Mouse (Mus musculus) forebrain, embryonic 10.5 days (tissue): Measurements from ENCODE around the gene Rxra. TPM values are rescaled to one million over a fixed set of nuclear protein-coding genes. Genes with fewer than 3 reads are reported as not detected.

Experiments
- DNase-seq: peaks from one replicate; pipeline ENCODE4 v3.0.0-alpha.2; 2017; ENCODE audit warnings: low spot score; ENCODE audit errors: extremely low spot score
- H3K27ac ChIP-seq: fragments of 300-500 bp; sonication (generic); 2 replicates; pipeline ENCODE4 v1.5.1; 2016; ENCODE audit warnings: mild to moderate bottlenecking
- H3K27me3 ChIP-seq: fragments of 300-500 bp; sonication (generic); 2 replicates; pipeline ENCODE4 v1.6.1; 2016; ENCODE audit warnings: mild to moderate bottlenecking; ENCODE audit not compliant: poor library complexity, severe bottlenecking
- H3K36me3 ChIP-seq: fragments of 300-500 bp; sonication (generic); replicated peaks from 2 replicates; pipeline ENCODE4 v1.6.1; 2016; ENCODE audit warnings: mild to moderate bottlenecking, moderate library complexity
- H3K4me1 ChIP-seq: fragments of 300-500 bp; sonication (generic); 2 replicates; pipeline ENCODE4 v1.6.1; 2016
- H3K4me3 ChIP-seq: fragments of 300-500 bp; sonication (generic); 2 replicates; pipeline ENCODE4 v1.5.1; 2016; ENCODE audit warnings: mild to moderate bottlenecking, moderate library complexity
- H3K9me3 ChIP-seq: fragments of 300-500 bp; sonication (generic); 2 replicates; pipeline ENCODE4 v1.6.1; 2016; ENCODE audit warnings: mild to moderate bottlenecking, moderate library complexity
- WGBS: fragments of 180-500 bp; shearing (Covaris S2); methylation state at CpG from one replicate; pipeline ENCODE4 v1.1.7; 2016; 5-methylcytosine and 5-hydroxymethylcytosine counted together
- polyA plus RNA-seq: library from polyadenylated mRNA; unstranded; fragments of >200 nt; fragmentation: Nextera tagmentation; extraction: Ambion mirVana; gene quantifications from 2 replicates; pipeline ENCODE4 v1.2.1, GENCODE M21; 2016

Gene Rxra
- polyA plus RNA-seq, 1 experiment from 2014 or later, result 7.8 TPM

- Histone ChIP-seq H3K9me3 (no peaks in the 10 kb centered on the region), H3K4me3 (peak overlapping the region; percentile 5; the same call in 1 of the 2 replicates), H3K27me3 (peaks cover 77% of the 10 kb centered on the region), H3K4me1 (peaks cover 38% of the 10 kb centered on the region), H3K36me3 (no peaks in the 10 kb centered on the region), H3K27ac (peak overlapping the region; percentile 84)
- peak; percentile 24 for DNase-seq
- 20% methylated on average over 8 of the region's 8 CpGs for WGBS
Observed at GRCm38 (mm10) chr2:27649862-27650661, 26.2 kb upstream of the Rxra start.

DNA sequence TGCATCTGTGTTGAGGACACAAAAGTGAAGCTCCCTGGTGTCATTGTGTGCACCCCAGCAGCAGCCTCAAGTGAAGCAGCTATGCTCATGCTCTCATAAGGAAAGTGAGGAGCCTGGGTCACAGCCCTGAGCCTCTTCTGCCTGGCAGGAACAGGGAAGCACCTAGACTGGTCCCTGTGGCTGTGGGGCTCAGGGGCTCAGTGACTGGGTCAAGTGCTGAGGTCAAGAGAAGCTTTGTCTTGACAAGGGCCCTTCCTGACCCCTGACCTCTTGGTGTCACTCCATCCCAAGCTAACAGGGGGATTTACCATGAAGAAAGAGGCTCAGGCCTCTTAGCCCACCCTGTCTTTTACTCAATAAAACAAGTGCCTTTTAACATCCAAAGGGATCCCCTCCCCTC is 25.2 kb upstream of the Rxra start:
- DNase-seq, result no peak
- Histone ChIP-seq H3K27me3 (peaks cover 77% of the 10 kb centered on the region), H3K4me3 (no peak overlapping the region), H3K9me3 (no peaks in the 10 kb centered on the region), H3K27ac (peak overlapping the region; percentile 84), H3K36me3 (no peaks in the 10 kb centered on the region), H3K4me1 (peaks cover 38% of the 10 kb centered on the region)

GRCm38 (mm10) chr2:27653496-27654030 is 22.7 kb upstream of the Rxra start:
- Histone ChIP-seq H3K27ac (no peak overlapping the region), H3K4me1 (peaks cover 38% of the 10 kb centered on the region), H3K36me3 (no peaks in the 10 kb centered on the region), H3K27me3 (peaks cover 78% of the 10 kb centered on the region), H3K4me3 (no peak overlapping the region), H3K9me3 (no peaks in the 10 kb centered on the region)
- no peak for DNase-seq
- WGBS, result 78% methylated on average over 5 of the region's 5 CpGs

DNA sequence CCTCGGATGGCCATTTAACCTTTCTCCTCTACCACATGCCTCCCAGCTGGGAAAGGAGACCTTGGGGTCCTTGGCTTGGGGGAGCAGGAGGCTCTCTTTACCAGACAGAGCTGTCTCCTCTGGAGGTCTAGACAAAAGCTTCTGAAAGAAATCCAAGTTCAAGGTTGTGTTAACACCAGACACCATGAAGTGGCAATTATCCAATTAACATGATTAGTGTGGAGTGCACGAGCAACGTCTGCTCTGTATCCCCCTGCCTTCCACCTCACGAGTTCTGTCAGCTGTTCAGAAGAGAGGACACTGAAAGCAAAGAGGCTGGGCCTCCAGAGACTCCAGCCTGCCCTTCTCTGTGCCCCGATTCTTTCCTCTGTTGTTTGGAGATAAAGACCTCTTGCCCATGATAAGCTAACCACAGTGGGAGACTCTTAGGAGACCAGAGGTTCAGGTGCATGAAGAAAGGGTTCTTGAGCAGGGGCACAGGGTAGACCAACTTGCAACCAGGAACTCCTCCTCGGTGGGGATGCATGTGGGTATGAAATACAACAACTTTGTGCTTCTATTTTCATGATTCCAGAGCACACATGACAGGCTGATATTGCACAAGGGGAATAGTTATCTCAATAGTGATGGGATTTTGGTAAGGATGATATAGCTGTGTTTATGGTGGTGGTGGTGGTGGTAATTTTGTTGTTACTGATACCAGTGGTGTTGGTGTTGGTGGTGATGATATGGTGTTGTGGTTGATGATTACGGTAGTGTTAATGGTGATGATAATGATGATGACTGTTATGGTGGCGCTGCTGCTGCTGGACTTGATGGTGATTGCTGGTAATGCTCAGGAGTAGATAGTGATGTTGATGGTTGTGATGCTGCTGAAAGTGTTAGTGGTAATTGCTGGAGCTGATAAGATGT is 21.7 kb upstream of the Rxra start:
- H3K27ac ChIP-seq, result no peak overlapping the region
- 67% methylated on average over 8 of the region's 8 CpGs for WGBS
- H3K4me1 ChIP-seq, result peaks cover 34% of the 10 kb centered on the region
- no peak for DNase-seq
- no peaks in the 10 kb centered on the region for H3K9me3 ChIP-seq
- no peaks in the 10 kb centered on the region for H3K36me3 ChIP-seq
- H3K4me3 ChIP-seq, result no peak overlapping the region
- H3K27me3 ChIP-seq, result peaks cover 77% of the 10 kb centered on the region

- Histone ChIP-seq H3K27me3 (peaks cover 69% of the 10 kb centered on the region), H3K36me3 (no peaks in the 10 kb centered on the region), H3K9me3 (no peaks in the 10 kb centered on the region; the same call in 1 of the 2 replicates), H3K4me1 (peaks cover 14% of the 10 kb centered on the region), H3K4me3 (no peak overlapping the region), H3K27ac (no peak overlapping the region)
- DNase-seq, result no peak
Observed at GRCm38 (mm10) chr2:27656576-27656975, 19.7 kb upstream of the Rxra start.

GRCm38 (mm10) chr2:27665284-27665683 is 11.0 kb upstream of the Rxra start:
- Histone ChIP-seq H3K27me3 (peaks cover 76% of the 10 kb centered on the region), H3K9me3 (no peaks in the 10 kb centered on the region; the same call in 1 of the 2 replicates), H3K36me3 (no peaks in the 10 kb centered on the region), H3K27ac (no peak overlapping the region), H3K4me1 (peaks cover 13% of the 10 kb centered on the region), H3K4me3 (no peak overlapping the region)
- WGBS, result 84% methylated on average over 6 of the region's 6 CpGs
- DNase-seq, result no peak

- DNase-seq, result no peak
Observed at GRCm38 (mm10) chr2:27666719-27667118, 9.5 kb upstream of the Rxra start.

DNA sequence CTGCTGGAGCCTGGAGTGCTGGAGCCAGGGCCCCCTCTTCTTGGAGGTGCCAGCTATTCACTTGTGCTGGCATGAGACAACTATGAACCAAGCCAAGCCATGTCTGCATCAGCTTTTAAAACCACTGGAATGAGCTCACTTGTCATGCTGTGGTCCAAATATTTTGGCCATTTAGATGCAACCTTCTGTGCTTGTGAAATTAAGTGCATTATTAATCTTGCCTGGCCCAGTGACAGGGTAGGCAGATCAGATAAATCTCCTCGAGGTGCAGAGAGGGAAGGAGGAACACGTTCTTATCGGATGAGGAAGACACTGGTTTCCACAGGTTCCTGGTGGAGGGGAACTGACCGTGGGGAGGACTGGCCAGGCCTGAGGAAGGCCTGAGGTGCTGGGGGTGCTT is 8.6 kb upstream of the Rxra start:
- H3K9me3 ChIP-seq, result no peaks in the 10 kb centered on the region
- peaks cover 30% of the 10 kb centered on the region for H3K4me1 ChIP-seq
- DNase-seq, result no peak
- H3K4me3 ChIP-seq, result no peak overlapping the region
- 92% methylated on average over 4 of the region's 4 CpGs for WGBS
- H3K27ac ChIP-seq, result no peak overlapping the region
- peaks cover 95% of the 10 kb centered on the region for H3K27me3 ChIP-seq
- H3K36me3 ChIP-seq, result no peaks in the 10 kb centered on the region

More at GRCm38 (mm10) chr2:27666719-27667118, 9.5 kb upstream of the Rxra start:
- WGBS, result 35% methylated on average over 4 of the region's 4 CpGs
- H3K9me3 ChIP-seq, result no peaks in the 10 kb centered on the region
- H3K4me3 ChIP-seq, result no peak overlapping the region
- no peaks in the 10 kb centered on the region for H3K36me3 ChIP-seq
- peaks cover 28% of the 10 kb centered on the region for H3K4me1 ChIP-seq
- H3K27me3 ChIP-seq, result peaks cover 85% of the 10 kb centered on the region
- H3K27ac ChIP-seq, result peak overlapping the region; percentile 56; the same call in 1 of the 2 replicates

DNA sequence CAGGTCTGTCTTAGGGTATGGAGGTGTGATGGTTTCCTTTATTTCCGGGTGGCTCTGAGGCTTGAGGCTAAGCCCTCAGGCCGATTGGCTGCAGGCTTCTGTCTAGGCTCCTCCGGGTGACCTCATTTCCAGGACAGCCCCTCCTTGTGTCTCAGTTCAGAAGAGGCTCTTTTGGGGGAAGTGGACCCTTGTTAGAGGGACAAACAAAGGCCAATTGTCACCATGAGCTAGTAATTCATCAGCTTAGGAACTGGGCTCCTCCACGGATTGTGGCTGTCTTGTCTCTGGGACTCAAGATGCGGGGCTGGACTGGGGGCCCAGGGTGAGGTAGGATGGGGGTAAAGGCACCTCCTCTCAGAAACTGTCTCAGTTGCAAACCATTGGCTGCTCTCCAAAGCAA is 5.5 kb upstream of the Rxra start:
- Histone ChIP-seq H3K9me3 (no peaks in the 10 kb centered on the region), H3K36me3 (no peaks in the 10 kb centered on the region), H3K4me1 (peaks cover 37% of the 10 kb centered on the region), H3K27ac (0 out of 2 replicates have a peak overlapping the region, but pooled peaks have one; percentile 48), H3K27me3 (peaks cover 96% of the 10 kb centered on the region), H3K4me3 (no peak overlapping the region)
- no peak for DNase-seq
- 32% methylated on average over 5 of the region's 5 CpGs for WGBS

- Histone ChIP-seq H3K36me3 (no peaks in the 10 kb centered on the region), H3K27ac (no peak overlapping the region), H3K9me3 (no peaks in the 10 kb centered on the region), H3K27me3 (peaks cover 90% of the 10 kb centered on the region), H3K4me3 (no peak overlapping the region), H3K4me1 (peaks cover 39% of the 10 kb centered on the region)
- WGBS, result 26% methylated on average over 3 of the region's 3 CpGs
- DNase-seq, result no peak
Observed at GRCm38 (mm10) chr2:27671633-27672091, 4.6 kb upstream of the Rxra start.

GRCm38 (mm10) chr2:27676478-27677325 is 462 bp downstream of the Rxra start:
- DNase-seq, result peak; percentile 76
- peak overlapping the region; percentile 91 for H3K4me3 ChIP-seq
- peaks cover 53% of the 10 kb centered on the region for H3K27me3 ChIP-seq
- peak overlapping the region; percentile 97 for H3K27ac ChIP-seq
- H3K36me3 ChIP-seq, result no peaks in the 10 kb centered on the region
- WGBS, result 5% methylated on average over 59 of the region's 106 CpGs
- H3K9me3 ChIP-seq, result no peaks in the 10 kb centered on the region
- H3K4me1 ChIP-seq, result peaks cover 62% of the 10 kb centered on the region
